Mouse (Mus musculus) lung, adult 18-20 months (tissue): ENCODE measurements around the gene Ppfibp1.
A peak's percentile ranks its signal among the peaks of the same experiment; 100 is the strongest.

Experiments
- DNase-seq, 2 experiments: peaks; one replicate each; pipeline ENCODE4 v3.0.0; 2022; ENCODE audit warnings: mixed read lengths in 2 of 2

Gene Ppfibp1

DNA sequence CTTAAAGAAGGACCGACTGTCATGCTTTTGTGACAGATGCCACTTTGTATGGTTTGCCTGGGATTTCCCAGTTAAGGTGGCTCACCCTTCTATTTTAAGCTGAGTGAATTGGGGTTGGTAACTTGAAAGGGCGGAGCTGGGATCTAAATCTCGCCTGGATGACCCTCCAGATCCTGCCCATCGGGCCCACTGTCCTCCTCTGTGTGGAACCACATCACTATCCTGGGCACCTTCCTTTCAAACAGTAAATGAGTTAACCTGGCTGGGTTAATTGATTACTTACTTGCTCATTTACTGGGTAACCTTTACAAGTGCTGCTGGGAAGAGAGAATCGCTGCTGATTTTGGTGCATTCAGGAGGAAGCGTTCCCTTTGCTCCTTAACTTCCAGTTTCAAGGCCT is 30.1 kb downstream of the Ppfibp1 start:
- DNase-seq, result no peak

DNA sequence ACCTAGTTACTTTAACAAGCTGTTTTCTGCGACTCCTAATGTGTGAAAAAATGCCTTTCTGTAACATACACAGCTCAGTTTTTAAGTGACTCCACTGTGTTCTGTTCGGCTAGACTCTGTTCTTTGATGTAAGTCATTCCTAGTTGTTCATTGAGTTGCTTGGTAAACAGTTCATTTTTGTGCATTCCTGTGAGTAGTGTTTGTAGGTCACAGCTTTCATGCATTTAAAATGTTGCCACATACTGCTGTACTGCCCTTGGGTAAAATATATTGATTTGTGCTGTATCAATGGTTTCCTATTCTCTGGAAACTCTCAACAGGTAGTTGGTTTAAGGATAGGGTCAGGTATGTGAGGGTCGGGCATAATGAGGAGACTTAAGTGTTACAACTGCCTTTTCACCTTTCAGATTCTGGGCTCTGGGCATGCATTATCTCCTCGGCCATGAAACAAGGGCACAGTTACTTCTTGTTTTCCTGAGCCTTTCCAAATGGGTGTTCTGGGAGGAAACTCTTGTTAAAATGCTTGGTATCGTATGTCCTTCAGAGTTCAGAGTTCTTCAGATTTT is 38.2 kb downstream of the Ppfibp1 start:
- no peak for DNase-seq

DNA sequence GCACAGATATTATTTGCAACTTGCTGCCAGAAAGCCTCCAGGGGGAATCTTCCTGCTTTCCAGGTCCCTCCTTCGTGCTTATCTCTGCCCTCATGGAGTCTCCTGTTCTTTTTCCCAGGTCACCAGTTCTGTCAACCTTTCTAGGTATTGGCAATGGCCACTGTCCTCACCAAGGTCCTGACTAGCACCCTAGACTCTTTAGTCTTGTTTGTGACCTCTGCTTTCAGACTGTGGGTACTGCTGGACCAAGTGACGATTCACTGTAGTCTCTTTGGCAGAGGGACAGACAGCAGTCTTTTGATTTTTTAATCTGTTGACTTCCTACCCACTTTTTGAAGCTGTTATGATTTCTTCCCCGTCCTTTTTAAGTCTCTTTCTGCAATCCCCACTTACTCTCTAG is 39.8 kb downstream of the Ppfibp1 start:
- DNase-seq, result no peak

- no peak for DNase-seq
Observed at GRCm38 (mm10) chr6:146929031-146929430, 40.7 kb downstream of the Ppfibp1 start.

GRCm38 (mm10) chr6:146933123-146933522 is 44.8 kb downstream of the Ppfibp1 start:
- DNase-seq, result peak in 1 of 2 experiments; percentile 28

GRCm38 (mm10) chr6:146935957-146936356 is 47.7 kb downstream of the Ppfibp1 start:
- peak; percentile 20 to 43 for DNase-seq

DNA sequence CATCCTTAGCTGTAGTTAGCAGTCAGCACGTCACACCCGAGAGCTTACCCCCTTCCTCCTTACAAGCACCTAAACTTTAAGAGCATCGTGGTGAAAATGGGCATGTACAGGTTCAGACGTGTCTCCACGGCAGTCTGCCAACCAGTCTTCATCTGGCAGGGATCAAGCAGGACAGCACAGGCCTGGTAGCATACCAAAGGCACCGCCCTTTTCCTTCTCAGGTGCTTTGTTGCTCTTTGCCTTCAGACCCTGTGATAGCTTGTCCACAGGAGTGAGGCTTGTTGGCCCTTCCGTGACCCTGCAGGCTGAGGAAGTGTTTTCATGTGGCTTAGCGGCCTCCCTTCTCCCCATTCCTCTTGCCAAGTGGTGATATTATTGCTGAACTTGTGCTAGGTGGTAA is 50.7 kb downstream of the Ppfibp1 start:
- DNase-seq, result peak in 1 of 2 experiments; percentile 53

DNA sequence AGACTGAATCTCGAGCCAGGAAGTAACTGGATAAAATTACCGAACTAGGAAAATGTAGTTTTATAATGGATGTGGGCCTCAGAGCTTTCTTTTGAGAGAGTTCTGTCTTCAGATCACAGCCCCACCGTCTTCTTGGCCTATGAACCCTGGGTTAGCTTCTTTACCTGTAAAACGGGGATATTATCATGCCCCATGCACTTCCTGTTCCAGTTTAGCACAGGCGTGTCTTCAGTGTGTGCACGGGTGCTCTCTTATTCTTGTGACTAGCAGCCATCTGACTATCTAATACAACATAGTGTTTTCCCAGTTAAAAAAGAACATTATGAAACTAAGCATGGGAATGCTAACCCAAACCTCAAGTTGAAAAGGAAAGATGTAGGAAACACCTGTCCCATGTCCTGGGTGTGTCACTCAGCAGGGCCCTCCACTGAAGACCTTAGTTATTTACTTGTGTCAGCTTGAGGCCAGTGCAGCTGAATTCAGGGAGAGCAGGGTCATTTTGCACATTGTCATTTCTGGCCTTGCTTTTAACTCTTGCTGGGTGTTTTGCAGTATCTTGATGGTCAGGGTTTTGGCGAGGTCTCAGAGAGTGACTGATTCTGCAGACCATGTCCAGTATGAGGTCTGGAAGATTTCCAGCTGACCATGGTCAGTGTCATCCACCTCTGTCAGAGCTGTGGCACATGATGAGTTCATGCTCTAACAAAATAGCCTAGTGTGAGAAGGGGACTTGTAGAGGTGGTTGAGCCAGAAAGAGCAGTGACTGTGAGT is 53.4 kb downstream of the Ppfibp1 start:
- no peak for DNase-seq

DNA sequence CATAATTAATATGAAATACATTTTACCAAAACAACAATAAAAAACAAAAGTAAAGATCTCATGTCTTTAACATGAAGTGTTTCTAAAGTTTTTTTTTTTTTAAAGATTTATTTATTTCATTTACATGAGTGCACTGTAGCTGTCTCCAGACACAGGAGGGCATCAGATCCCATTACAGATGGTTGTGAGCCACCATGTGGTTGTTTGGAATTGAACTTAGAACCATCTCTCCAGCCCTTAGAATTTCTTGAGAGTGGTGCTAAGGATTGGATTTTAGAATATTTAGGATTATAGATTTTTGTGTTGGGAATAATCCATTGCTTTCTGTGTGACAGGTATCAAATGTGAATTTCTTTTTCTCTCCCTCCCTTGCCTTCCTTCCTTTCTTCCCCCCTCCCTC is 55.7 kb downstream of the Ppfibp1 start:
- DNase-seq, result no peak

DNA sequence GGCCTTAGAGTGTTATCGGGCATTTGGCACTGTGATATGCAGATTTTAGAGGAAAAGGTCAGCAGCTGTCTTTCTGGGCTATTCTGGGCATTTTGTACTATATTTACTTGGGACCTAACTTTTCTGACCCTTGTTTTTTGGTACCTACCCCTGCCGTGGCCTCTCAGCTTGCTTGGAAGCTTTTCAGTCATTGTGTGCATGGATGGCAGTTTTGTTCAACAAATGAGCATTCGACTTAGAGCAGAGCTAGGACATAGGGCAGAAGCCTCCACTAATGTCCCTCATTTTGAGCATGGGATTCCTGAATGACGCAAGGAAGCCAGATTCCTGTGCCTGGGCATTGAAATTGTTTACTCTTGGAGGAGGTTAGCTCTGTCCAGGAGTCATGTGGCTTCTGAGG is 56.5 kb downstream of the Ppfibp1 start:
- DNase-seq, result no peak

DNA sequence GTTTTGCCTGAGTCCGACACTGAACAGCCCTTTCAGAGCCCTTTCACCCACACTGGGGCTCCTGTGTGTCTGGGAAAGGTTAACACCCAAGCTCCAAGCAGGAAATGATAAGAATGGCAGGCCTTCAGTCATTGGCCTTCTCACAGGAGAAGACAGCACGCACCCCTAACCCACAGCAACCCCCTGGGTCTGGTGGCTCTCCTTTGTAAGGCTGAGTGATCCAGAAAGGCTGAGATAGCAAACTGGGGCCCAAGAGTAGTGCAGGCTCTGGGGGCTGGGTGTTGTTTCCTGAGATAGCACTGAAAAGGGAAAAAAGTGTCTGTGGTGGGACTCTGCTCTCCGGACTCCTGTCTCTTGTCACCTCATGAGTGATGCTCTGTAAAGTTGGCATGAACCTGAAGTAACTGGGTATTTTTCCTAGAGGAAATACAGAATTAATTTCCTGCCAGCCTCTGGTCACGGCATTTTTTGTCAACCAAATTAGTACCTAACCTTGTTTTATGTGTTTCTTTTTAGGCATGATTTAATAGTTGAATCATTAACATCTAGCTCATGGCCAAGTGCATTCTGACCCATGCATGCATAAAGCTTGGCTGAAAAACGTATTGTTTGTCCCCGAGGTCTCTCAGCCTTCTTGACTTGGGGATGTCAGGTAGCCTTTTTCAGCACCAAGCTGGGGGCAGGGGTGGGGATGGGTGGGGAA is 58.2 kb downstream of the Ppfibp1 start:
- no peak for DNase-seq

- no peak for DNase-seq
Observed at GRCm38 (mm10) chr6:146947186-146947585, 58.9 kb downstream of the Ppfibp1 start.

- no peak for DNase-seq
Observed at GRCm38 (mm10) chr6:146949682-146950453, 61.6 kb downstream of the Ppfibp1 start.

DNA sequence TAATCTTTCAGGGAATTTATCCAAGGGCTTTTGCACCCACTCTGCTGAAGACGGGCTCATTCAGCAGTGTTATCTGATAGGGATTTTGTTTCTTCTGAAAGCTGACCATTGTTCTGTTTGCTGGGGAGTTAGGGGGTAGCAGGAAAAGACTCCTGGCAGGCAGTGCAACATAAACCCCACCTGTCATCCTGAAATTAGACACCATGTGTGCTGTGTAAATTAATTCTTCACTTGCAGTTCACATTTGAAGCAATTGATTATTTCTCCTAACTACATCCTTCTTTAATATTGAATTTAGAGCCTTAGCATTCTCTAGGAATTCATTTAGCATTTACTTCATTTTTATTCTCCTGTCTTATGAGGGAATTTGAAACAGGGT is 62.2 kb downstream of the Ppfibp1 start:
- DNase-seq, result no peak

- DNase-seq, result no peak
Observed at GRCm38 (mm10) chr6:146954258-146954657, 66.0 kb downstream of the Ppfibp1 start, which contains the start of gene 1700034J05Rik. 1700034J05Rik (minus strand) TSS chr6:146954422.

DNA sequence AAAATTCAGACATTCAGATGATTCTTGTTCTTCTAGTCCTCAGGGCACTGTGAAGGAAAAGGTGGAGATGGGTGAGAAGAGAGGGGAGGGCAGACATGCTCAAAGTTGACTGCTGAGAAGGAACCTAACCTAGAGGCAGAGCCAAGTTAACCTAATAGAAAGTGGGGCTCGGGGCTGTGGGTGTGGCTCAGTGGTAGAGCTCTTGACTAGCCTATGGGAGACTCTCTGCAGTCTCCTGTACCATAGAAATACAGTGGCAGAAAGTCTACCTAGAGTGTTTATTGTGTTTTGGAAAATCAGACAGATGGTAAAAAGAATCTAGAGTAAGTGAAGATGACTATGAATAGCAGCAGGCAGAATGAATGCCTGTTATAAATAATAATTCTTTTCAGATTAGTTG is 67.2 kb downstream of the Ppfibp1 start:
- DNase-seq, result no peak

DNA sequence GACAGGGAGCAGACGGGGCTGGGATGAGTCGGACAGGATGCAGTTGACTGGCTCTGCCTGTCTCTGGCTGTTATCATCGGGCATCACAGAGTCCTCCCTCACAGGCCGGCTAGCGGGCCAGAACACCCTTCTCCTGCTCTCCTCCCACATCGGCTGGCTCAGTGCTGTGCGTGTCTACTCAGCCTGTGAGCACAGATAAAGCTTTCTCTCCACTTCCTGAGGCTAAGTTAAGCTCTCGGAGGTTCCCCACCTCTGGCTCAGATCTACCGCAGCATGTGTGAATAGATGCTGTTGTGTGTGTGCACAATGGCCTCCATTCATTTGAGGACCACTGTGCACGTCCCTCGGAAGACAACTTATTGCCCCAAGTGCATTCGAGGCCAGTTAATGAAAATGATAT is 67.6 kb downstream of the Ppfibp1 start:
- DNase-seq, result peak in 1 of 2 experiments; percentile 33

GRCm38 (mm10) chr6:146956961-146957360 is 68.7 kb downstream of the Ppfibp1 start:
- DNase-seq, result no peak

GRCm38 (mm10) chr6:146958694-146959093 is 70.4 kb downstream of the Ppfibp1 start:
- DNase-seq, result no peak

DNA sequence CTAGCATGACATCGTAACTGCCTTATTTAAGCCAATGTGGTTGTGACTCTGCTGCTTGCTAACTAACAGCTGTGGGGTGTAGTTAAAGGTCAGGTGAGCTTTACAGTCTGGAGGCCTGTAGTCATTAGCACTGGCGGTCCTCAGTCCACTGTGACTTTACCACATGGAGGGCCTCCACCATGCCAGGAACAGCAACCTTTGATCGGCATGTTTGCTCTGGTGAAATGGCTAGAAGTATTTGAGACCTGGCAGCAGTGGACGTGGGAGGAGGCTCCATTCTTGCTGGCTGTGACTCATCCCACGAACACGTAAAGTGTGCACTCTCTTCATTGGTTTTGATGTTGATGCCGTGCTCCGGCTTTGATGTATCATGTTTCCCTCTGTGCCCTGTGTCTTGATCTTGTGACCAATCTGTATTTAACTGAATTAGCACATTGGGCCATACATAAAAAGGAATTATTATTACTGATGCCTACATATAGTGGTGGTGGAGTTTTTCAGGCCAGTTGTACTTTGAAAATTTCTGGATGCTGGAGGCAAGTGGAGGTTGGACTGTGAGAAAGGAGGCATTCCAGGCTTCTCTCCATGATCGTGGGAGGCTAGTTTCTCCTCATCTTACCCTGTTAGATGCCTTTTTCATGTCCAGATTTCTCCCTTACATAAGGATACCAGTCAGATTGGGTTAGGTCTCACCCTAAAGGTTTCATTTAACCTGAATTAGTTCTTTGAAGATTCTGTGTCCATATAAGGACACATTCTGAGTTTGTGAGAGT is 71.8 kb downstream of the Ppfibp1 start:
- DNase-seq, result peak; percentile 81 to 84

DNA sequence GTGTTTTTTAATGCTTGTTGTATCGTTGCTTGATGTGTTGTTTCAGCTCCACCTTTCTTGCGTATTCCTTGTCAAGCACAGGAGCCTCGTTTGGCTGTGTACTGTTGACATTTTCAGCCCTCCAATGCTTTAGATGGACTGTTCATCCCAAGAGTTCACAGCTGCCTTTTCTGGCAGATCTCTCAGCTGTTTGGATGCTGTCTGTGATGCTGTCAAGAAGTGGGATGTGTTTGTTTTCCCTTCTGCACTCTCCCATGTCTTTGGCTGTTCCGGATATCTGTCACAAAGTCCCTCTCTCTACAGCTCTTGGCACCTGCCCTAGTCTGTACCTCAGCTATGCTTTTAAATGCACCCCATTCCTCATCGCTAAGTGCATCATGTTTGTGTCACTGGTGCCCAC is 72.7 kb downstream of the Ppfibp1 start:
- no peak for DNase-seq

DNA sequence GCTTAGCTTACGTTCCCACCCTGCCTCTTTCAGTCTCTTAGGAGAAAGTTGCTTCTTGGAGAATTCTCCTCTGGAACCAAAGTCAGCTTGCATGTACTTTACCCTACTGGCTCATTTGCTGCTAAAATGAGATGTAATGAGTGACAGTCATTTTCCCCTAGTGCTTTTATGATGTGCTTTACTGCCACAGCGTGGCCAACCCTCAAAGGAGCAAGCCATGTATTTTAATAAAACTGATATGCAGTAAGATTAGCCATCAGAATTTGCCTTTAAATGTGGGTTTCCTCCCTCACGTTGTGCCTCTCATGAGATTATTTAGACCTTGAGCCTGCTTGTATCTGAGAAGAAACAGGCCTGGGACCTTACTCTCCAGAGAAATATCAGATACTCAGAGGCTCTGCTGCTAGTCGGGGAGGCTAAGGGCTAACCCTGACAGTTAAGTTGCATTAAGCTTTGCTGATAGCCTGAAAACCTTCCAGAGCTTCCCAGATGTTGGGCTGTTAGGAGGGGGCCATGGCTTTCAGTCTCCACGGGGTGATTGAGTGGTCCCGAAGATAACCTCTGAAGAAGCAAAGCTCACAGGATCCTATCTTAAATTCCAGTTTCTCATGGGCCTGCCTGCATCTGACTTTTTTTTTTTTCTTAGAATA is 73.7 kb downstream of the Ppfibp1 start:
- DNase-seq, result no peak
